Mouse (Mus musculus) kidney, adult 18-20 months (tissue): ENCODE measurements around the gene Ablim2.

Source experiments
- DNase-seq: peaks from one replicate; pipeline ENCODE4 v3.0.0; 2021

Gene Ablim2

DNA sequence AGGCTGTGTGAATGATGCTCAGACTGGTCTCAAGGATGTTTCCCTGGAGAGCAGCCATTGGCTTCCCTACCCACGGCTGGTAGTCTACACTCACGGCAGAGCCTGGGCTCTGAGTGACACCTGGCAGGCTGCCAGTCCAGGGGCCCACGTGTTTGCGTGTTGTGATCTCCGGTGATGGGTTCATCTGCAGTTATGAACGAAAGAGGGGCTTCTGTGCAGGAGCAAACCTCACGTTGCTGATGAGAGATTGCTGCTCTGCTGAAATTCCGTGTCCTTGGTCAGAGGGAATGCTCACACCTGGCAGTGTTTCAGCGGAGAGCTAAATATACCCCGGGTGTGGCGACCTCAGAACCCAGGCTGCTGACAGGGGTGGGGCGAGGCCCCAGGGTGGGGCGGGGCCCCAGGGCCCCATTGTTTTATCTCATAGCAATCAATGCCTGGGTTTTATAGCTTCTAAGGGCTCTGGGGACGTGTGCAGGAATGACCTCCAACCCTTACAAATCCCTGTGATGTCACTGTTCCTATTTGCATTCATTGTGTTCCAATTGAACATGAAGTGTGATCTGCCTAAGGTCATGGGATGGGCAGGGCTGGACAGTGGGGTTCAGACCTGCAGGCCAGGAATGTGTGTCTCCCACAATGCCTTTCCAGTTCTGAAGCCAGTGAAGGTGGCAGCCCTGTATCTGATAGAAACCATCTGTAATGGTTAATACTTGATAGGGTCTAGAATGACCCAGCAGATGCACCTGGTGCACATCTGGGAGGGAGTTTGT lies 13.4 kb downstream of the Ablim2 start:
- DNase-seq: no peak

DNA sequence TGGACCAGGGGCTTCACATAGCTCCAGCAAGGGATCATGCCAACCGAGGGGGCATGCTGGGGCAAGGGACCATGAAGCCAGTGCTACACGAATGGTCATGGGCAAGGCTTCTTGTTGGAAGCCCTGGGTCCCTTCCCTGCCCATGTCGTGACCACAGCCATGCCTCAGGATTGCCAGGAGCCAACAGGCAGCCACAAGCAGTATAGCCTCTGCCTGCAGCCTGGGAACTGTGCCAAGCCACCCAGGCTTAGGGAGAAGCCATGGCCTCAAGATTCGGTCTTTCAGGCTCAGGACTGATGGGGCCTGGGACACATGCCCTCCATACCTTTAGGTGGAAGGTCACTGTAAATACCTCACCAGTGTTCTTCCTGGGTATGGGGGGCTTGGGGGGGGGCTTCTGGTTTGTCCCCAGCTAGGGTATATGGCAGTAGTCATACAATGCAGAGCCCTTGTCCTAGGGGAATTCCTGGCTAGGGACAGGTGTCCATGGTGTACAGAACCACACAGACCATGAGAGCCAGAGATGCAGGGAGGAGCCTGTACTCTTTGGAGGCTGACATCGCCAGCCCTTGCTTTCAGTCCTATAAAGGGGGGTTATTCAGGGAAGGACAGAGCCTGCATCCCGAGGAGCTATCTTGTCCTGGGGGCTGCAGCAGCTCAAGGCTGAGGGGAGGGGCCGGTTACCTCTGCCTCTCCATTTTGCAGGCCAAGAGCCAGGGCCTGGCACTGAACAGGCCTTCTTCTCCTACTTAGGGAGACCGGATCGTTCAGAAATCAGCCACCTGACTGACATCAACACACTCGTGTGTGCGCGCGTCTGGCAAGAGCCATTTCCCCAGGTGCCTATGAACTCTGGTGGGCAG lies 15.8 kb downstream of the Ablim2 start:
- DNase-seq: no peak

DNA sequence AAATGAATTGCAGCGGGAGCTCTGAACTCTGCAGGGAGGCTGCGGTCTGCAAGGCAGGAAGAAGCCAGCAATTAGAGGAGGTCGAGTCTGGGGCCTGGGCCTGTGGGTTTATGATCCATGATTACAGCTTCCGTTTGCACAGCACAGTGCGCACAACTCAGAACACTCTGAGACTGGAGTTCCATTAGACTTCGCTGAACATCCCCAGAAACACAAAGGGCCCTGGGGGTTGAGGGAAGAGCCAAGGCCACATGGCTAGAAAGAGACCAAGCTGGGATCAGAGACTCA lies 16.4 kb downstream of the Ablim2 start:
- no peak for DNase-seq

DNA sequence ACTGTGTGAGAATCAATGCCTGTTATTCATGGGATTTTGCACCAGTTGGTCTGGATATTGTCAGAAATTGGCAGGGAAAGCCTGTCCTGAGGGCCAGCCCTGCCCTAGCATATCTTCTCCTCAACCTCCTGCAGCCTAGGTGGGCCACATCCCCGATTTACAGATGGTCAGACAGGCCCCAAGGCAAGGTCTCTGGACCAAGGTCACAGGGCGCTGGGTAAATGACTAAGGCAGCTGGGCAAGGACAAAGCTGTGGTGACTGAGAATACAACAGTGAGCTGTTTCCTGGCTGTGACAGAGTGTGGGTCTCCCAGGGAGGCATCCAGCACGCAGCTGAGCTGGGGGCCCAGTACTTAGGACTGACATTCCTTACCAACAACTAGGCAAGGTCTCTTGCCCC lies 23.4 kb downstream of the Ablim2 start:
- DNase-seq: no peak

DNA sequence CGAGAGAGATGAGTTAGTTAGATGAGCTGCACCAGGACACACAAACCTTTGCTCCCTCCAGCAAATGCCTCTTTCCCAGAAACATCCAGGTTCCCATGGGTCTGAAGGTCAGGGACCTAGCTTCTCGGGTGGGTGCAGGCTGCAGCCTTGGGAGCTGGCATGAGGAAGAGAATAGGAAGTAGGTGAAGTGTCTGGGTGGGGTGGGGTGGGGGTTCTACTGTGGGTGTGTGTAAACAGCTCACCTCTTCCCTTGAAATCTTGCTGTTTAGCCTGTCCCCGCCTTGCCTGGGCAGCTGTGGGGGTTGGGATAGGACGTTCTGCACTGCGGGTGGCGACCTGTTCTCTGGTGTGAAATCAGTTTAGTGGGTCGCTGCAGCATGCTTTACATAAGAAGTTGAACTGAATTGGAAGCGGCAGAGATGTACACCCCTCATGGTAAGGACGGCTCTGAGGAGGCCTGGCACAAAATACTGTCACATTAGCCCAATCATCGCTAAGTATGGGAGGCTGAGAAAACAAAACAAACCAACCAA lies 25.0 kb downstream of the Ablim2 start:
- DNase-seq: no peak

DNA sequence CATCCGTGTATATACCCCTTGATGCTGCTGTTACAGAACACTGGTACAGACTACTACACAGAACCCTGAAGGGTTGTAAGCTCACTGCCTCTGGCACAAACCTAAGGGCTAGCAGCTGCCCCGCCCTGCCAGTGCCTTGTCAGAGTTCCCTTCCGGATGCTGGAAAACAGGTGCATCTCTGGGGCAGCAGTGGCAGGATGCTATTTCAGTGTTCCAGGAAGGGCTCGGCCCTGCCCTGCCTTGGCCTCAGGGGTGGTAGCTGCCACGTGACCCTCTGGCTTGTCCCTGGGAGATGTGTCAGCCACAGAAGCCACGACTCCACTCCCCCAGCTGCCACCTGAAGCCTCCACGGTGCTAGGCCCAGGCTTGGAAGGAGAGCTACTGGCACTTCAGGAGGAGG lies 28.2 kb downstream of the Ablim2 start:
- DNase-seq: no peak

DNA sequence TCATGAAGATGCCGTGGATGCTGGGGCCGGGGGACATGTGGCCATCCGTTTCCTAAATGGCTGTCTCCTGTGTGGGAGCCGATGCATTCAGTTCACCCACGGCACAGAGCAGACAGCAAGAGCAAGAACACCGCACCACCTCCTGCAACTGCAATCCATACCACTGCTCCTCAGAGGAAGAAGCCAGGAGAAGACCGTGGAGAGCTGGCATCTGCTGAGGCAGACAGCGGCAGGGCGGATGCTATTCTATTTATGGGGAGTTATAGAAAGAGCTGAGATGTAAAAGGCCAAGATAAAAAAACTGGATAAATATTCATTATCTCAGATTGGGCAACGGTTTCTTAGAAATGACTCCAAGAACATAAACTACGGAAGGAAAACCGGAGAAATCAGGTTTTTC lies 30.2 kb downstream of the Ablim2 start:
- no peak for DNase-seq

DNA sequence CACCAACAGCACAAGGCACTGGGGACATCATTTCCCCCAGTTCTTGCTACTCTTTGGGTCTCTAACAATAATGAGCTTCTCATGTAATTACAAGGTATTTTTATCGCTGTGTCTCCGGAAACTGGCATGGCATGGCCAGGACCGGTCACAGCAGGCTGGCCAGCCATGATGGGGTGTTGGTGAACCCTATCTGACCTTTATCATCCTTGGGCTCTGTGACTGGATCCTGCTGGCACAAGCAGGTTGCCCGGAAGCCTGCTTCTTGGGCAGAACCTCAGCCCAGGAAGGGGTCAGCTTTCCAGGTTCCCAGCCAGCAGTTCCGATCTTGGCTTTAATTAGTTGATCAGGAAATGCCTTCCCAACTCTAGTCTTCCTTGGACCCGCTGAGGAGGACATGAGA lies 31.0 kb downstream of the Ablim2 start:
- DNase-seq: peak; percentile 16

DNA sequence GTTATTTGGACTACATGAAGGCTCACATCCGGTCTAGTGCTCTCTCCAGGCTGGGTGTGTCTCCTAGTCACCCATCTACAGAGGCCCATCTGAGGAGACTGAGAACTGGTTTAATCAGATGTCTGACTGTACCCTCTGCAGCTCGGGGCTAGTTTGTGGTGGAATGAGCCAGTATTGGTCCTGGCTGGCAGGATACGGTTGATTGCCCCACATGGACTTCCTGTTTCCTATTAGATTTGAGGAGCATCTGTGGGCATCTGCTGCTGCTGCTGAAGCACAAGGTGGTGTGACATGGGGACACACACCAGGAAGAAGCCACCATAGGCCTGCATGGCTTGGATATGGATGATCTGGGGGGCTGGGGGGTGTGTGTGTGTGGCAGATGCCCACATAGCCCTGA lies 32.0 kb downstream of the Ablim2 start:
- no peak for DNase-seq

DNA sequence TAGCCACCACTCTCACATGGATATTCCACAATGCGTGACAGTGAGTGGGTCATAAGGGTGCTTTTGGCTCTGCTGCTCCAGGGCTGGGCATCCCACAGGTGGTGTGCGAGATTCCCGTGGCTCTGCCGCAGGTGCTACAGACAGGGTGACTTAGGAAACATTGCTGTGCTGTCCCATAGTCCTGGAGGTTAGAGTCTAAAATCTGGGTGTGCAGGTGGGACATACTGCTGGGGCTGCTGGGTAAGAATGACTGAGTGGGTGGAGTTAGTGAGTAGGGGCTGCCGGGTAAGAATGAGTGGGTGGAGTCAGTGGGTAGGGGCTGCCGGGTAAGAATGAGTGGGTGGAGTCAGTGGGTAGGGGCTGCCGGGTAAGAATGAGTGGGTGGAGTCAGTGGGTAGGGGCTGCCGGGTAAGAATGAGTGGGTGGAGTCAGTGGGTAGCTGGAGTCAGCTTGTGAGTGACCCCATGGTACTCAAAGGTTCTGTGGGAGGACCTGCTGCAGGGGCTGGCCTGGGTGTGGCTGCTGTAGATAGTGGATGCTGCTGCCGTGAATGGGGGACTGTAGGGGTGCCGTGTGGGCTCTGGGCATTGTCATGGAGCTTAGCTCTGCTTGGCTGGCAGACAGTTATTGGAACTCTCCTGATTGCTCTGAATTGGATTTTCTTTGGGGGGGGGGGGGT lies 32.8 kb downstream of the Ablim2 start:
- no peak for DNase-seq

DNA sequence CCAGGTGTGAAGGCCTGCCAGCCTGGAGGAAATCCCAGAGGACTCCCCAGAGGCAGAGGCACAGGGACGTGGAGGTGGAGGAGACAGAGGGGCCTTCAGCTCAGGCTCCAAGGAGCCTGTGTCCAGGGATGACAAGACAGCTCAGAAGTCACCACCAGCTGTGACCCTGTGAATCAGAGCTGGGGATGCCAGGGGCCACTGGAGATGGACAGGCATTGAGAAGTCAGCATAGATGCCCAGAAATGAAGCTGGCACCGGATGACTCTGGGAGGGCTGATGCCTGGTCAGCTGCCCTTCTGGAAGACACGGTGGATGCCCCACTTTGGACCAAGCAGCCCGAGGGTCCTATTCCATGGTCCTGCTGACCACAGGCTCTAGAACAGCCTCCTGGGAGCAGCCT lies 36.3 kb downstream of the Ablim2 start:
- no peak for DNase-seq

DNA sequence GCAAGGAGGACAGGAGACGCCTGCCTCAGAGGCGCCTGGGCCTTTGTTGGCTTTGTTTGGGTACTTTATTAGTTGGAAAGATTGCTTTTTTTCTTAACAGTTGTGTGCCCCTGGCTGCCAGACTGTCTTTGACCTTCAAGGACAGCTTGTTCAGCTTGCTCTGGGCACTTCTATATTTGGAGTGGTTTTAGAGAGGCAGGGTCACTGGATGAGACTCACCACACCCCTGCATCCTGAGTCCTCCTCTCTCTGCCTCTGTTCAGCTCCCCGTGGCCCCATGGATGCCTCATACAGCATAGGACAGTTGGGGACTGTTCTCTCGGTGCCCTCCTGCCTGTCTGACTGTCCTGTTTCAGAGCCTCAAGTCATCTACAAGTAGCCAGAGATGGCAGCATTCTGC lies 37.3 kb downstream of the Ablim2 start:
- DNase-seq: no peak

DNA sequence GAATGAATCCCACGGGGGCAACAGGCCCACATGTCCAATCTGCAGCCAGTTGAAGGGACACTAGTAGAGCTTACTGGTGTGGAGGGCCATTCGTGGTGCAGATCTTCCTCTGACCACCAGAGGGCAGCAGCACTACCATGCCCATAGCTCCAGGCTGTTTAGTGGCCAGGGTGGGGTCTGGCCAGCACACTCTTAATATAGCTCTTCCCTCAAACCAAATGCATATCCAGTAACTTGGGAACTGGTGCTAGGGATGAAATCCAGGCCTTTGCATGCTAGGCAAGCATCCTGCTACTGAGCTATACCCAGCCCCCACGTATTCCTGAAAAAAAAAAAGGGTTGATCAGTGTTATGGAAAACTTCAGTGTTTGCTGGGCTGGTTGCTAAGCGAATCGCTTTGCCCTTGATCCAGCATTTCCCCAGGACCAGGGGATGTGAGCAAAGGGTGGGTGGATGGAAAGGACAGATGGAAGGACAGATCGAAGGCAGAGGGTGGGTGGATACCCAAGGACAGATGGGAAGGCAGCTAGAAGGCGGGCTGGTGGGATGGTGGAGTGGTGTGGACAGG lies 37.9 kb downstream of the Ablim2 start:
- peak; percentile 64 for DNase-seq

DNA sequence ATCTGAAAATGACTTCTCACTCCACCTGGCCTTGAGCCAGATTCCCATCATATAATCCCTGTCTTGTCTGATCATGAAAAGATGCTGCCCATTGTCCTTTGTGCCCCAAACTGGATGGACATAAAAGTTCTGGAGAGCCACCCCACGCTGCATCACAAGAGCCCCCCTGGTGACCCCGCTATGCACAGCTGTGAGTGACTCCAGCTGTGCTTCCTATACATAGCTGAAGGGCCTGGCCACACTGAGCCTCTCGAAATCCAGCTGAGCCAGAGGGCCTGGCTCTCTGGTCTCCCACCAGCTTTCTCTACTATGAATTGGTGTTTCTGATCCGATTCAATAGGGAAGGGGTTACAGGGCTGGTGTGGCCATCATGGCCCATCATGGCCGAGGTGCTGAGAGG lies 38.5 kb downstream of the Ablim2 start:
- DNase-seq: no peak

DNA sequence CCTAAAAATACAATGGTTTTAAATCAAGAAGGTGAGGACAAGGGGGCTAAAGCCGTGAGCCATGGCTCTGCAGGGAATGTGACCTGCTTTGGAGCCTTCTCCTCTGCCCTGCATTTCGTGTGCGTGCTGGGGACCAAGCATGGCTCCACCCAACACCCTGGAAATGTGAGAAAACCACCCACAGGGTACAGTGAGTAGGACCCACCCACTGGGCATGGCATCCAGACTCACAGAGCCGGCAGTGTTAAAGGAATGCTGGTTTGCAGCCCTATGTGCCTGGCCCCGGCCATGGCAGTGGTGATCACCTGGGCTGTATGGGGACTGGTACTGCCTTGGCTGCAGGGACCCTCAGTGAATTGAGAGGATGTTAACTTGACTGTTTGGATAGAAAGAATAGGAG lies 41.4 kb downstream of the Ablim2 start:
- DNase-seq: no peak

DNA sequence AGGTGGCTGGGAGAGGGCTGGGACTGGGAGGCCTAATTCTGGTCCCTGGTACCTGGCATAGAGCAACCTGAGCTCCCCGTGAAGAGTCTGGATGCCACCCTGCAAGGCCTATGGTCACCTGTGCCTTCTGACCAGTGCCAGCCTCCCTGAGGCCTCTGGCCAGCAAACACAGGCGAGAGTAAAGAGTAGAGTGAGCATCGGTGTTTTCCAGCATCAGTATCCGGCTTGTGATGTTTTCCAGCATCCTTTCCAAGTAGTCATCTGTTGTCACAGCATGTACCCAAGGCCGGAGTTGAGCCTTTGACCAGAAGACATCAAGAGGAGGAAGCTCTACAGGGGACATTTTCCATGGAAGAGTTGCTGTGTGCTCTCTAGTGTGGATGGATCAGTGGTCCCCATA lies 45.7 kb downstream of the Ablim2 start:
- no peak for DNase-seq

DNA sequence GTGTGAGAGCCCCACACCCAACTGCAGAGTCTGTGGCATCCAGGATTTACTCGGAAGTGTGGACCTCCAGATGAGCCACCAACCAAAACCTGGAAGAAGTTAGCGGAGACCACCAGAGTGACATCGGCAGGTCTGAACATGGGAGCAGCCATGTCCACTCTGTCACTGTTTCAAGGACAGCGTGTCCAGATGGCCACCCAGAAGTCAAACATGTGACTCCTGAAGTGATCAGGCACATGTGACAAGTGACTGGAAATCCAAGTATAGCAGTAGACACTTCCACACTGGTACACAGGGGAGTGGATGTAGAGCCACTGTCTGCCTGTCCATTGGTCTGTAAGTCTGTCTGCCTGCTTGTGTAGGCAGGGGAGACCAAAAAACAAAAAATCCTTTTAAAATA lies 47.0 kb downstream of the Ablim2 start:
- no peak for DNase-seq

DNA sequence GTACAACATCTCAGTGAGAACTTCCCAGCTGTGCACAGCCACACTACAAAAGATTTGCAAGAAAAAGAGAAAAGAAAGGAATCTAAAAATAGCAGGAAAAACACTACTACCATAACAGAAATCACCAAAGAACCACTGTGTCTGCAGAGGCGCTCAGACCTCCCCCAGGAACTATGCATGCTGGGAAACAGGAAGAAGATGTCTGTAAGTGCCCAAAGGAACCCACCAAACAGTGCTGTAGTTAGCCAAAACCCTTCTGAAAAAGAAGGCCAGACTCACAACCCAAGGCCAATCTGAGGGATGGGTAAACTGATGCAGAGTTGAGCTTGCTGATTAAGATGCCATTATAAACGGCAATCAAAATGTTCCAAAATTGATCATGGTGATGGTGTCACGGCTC lies 47.5 kb downstream of the Ablim2 start:
- no peak for DNase-seq

DNA sequence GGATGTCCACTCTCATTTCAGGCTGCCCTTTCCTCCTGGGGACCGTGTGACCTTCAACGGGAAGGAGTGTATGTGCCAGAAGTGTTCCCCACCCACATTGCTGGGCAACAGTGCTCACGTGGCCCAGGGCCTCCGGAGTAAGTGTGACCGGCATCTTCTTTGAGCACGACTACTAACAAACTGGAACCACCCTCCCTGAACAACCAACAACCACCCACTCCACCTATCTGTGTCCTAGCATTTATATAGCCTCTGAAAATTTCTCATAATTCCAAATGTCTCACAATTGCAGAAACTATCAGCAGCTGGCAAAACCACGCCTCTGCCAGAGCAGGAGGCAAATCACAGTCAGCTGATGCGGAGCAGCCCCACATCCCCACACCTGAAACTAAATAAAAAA lies 49.3 kb downstream of the Ablim2 start:
- no peak for DNase-seq

DNA sequence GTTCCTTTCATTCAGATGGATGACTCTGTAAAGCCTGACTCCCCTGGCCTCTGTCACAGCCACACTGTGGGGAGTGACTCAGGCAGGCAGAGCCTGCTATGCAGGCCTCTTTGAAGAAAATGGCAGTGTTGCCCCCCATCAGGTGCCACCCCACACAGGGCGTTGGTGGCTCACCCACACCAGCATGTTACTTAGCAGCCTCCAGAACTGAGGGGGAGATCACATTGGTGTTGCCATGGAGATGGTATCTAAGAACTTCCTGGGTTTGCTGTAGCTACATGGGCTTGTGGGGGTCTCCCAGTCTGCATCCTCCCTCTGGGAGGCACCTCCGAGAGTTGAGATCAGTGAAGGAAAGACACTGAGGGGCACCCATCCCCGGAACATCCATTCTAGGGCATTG lies 52.8 kb downstream of the Ablim2 start:
- no peak for DNase-seq

DNA sequence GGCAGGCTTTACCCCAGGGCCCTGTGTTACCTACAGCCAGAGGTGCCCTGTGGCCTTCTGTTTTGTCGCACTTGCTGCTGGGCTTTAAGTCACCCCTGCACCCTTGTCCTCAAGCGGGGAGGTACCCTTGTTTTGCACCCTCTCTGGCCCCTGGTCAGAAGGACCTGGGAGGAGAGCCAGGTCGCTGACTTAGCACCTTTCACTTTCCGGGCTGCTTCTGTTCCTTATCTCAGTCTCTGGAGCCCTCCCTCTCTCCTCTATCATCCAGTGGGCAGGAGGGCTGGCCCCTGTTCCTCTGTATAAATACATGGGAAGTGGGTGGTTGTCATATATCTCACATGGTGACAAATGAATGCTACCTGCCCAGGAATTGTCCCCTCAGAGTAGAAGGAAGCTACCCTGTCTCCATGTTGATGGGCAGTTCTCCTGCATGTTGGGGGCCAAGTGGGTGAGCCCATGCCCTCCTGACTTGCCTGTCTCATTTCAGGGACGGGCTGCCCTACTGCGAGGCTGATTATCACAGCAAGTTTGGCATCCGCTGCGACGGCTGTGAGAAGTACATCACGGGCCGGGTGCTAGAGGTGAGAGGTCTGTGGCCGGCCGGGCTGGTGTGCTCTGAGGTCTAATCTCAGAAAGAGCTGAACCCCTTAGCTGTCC lies 54.1 kb downstream of the Ablim2 start:
- DNase-seq: no peak

DNA sequence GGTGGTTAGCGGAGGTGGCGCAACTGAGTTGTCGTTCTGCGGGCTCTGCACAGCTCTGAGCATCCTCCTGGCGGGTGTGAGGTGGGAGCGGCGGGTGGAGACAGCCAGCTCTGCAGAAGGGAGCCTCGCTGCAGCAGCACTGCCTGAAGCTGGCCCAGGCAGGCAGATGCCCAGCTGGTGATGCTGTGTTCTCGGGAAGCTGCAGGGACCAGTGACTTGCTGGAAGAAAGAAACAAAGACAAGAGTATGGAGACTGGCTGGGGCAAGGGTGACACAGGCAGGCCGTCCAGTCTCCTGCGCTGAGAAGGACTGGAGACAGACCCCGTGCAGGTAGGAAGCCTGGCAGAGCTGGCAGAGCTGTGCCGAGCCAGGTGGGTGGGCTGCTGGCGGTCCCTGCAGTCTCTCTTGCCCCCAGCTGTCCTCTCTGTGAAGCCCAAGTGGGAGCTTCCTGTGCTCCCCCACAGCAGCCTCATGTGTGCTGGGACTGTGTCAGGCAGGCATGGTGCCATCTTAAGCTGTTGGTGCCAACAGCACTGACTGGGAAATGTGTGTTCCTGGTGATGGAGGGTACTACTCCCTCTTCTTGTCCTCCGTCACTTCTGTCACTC lies 56.8 kb downstream of the Ablim2 start:
- no peak for DNase-seq

DNA sequence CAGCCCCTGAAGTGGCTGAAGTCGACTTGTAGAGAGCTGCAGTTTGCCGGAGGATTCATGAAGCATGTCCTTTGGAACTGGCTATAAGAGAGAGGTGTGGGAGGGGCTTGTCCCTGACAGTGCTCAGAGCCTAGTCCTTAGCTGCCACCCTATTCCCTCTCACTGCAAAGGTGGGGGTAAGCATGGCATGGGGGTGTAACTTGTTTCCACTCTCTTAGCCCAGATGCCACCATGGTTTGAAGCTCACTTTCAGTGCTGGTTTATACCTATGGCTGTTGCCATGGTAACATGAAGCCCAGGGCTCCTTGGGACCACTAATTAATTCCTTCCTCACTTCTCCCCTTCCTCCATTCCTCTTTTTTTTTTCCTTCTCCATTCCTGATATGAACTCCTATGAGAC lies 57.4 kb downstream of the Ablim2 start:
- DNase-seq: no peak
